Mouse (Mus musculus): ENCODE measurements around the gene Btbd9.

DNA sequence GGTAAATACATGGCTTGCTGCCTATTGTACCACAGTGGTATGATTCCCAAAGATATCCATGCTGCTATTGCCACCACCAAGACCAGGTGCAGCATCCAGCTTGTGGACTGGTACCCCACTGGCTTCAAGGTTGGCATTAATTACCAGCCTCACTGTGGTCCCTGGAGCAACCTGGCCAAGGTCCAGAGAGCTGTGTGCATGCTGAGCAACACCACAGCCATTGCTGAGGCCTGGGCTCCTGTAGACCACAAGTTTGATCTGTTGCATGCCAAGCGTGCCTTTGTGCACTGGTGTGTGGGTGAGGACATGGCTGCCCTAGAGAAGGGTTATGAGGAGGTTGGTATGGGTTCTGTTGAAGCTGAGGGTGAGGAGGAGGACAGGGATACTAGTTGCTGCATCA lies 397.9 kb downstream of the Btbd9 start:
- no peak for TF ChIP-seq CTCF (IDR thresholded peaks at IDR 0.05; ENCODE audit: extremely low read depth, insufficient read depth, low read length)
- TF ChIP-seq POLR2A (IDR thresholded peaks at IDR 0.05; ENCODE audit: extremely low read depth, insufficient read depth, low read length) = no peak
